Mouse (Mus musculus): Measurements from ENCODE around the gene Zfp472.

The Zfp472 gene

DNA sequence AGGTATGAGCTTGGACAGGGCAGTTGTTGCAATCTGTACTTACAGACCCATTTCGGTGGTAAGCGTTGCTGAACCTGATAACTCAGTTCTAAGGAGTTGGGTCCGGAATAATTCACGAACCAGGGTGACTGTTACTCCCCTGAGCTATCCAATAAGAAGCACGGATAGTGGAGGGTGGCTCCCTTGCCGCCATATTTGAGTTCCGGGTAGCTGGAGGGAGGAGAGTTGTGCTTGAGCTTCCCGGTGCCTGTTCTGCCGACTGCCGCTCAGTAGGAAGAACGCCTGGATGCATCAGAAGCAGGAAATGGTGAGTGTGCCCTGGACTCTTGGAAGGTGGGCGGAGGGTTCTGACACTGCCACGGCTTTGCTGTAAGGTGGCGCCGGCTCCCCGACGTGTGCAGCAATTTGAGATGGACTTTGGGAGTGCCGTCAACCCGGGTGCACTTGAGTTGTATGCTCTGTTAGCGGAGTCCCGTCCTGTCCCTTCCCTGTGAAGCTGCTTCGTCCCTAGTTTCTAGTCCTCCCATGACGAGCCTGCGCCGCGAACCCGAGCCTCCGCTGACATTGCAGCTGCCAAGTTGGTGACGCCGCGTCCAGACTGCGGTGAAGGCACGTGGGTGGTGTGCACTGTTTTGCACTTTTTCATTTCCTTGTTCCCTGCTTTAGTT, at the start of gene Zfp472:
TSS of gene Zfp472 (plus strand) at position 192 of the 668 bp plus-strand sequence.
- peak; percentile 94 for DNase-seq (ENCODE audit: low spot score)

- no peak for DNase-seq (ENCODE audit: low spot score)
These were observed 49.5 kb upstream of the Zfp472 start for GRCm38 (mm10) chr17:32916075-32916474.

DNA sequence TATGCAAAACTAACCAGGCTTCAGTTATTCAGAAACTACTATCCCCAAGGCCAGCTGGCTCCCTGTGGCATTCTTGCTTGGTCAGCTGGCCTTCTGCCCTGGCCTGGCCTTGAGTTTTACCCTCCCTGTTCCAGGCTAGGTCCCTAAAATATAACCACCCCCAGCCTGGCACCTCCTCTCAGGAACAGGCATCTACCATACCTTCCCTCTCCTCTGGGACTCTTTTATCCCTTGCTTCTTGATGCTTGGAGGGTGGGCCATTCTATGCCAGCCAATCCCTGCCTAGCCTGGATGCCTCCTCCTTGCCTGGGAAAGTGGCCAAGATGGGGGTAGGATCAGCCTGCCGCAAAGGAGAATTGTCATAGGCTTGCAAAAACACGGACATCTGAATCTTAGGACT, 48.5 kb upstream of the Zfp472 start, which contains the start of gene Cyp4f14:
TSS of gene Cyp4f14 (minus strand) at position 212 of the 400 bp plus-strand sequence.
- no peak for DNase-seq (ENCODE audit: low spot score)

DNA sequence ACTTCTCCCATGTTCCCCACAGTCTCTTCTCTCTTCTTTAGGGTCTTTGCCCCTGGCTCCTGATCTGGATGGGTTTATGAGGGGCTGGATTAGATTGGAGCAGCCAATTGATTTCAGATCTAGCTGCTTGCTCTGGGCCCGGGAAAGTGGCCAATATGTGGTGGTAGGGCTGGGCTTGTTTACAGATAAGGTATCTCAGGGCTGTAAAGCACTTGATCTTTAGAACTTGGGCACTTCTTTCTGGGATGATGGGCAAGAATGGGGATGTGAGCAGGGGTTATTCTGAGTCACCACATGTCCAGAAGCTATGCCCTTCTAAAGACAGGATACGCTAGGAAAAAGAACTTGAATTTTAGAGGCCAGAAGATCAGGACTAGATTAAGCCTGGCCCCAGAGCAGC, 46.5 kb upstream of the Zfp472 start:
- no peak for DNase-seq (ENCODE audit: low spot score)

GRCm38 (mm10) chr17:32923681-32924080, 41.9 kb upstream of the Zfp472 start:
- DNase-seq (ENCODE audit: low spot score), result no peak

DNA sequence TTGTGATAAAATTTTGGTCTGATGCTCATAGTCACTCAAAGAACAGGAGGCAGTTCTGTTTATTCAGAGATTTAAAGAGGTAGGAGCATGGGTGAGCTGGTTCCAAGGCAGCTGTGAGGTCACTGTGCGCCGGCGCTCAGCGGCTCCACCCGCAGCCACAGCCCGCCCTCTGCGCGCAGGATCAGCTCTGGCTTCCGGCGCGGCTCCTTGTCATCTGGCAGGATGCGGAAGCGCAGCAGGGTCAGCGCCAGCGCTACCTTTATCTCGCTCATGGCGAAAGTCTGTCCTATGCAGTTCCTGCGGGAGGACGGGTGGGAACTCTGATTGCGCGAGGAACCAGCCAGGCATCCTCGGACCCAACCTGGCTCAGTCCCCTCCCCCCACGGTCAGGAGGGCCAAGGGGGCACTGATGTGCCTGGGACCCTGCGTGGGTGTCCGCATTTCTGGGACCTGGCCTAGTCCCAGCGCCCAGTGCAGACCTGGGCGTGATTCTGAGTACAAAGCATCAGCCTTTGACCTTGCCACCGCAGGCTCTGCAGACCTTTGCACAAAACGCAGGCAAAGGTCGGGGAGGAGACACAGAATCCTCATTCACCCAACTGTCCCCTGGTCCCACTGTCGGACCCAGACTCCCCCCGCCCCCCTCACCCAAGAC, 40.8 kb upstream of the Zfp472 start:
- peak; percentile 65 for DNase-seq (ENCODE audit: low spot score)

GRCm38 (mm10) chr17:32927803-32928202, 37.8 kb upstream of the Zfp472 start:
- DNase-seq (ENCODE audit: low spot score), result no peak

DNA sequence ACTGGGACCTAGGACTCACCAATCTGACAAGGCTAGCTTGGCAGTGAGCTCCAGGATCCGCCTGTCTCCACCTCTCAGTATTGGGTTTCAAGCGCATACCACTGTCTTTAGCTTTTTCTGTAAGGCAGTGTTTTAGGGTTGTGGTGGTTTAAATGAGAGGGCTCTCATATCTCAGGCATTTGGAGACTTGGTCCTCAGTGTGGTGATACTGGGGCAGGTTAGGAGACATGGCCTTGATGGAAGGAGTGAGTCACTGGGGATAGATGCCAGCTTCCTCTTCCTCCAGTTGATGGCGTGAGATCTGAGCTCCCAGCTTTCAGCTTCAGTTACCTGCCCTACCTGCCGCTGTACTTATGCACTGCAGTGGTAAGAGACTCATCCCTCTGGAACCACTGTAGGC, 25.8 kb upstream of the Zfp472 start:
- no peak for DNase-seq (ENCODE audit: low spot score)

DNA sequence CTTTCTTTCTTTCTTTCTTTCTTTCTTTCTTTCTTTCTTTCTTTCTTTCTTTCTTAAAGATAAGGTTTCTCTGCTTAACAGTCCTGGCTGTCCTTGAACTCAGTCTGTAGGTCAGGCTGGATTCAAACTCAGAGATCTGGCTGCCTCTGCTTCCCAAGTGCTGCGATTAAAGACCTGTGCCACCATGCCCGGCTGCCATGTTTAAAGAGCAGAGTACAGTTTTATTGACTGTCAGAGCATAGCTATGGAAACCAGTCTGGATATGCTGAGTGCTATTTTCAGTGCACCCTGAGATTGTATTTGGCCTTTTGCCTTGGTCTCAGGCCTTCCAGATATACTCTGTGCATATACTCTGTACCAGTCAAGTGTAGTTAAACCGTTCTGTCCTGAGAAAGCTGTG, 22.0 kb upstream of the Zfp472 start:
- no peak for DNase-seq (ENCODE audit: low spot score)

DNA sequence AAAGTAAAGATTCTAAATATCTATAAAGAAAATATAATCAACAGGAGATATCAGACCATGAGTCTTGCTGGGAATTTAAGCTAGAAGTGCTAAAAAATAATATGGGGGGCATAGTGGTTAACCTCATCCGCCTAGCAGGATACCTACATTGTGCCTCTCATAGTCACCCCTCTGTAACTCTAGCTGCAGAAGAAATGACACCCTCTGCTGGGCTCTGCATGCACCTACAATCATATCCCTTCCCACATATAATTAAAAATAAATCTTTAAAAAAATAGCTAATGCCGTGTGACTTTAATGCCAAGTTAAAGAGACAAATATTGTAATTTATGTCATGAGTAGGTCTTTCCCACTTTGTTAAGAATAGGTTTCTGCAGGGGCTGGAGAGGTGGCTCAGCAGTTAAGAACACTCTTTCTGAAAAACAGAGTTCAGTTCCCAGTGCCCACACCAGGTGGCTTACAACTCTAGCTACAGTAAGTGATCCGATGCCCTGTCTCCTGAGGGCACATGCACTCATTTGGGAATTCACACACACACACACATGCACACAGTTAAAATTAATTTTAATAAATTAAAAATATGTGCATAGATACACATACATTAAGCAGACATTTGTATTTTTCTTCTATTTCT, 21.1 kb upstream of the Zfp472 start:
- no peak for DNase-seq (ENCODE audit: low spot score)

- DNase-seq (ENCODE audit: low spot score), result no peak
These were observed 18.9 kb upstream of the Zfp472 start for GRCm38 (mm10) chr17:32946716-32947115.

GRCm38 (mm10) chr17:32947215-32947914, 18.2 kb upstream of the Zfp472 start, which contains the start of gene Cyp4f13:
Gene Cyp4f13 (minus strand): TSS chr17:32947402.
- peak; percentile 95 for DNase-seq (ENCODE audit: low spot score)

GRCm38 (mm10) chr17:32950136-32950535, 15.5 kb upstream of the Zfp472 start:
- no peak for DNase-seq (ENCODE audit: low spot score)

DNA sequence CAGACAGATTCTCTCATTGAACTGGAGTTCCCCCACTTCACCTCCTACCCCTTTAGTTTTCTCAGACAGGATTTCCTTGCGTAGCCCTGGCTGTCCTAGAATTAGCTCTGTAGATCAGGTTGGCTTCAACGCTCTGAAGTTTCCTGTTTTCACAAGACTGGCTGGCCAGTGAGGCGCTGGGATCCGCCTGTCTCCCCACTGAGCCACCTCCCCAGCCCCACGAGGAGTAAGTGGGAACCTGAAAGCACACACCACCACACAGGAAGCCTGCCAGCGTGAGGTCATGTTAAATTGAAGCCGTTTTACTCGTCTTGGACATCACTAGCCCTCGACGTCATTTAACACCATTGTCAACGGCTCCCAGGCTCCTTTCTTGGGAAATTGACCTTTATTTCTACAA, 14.6 kb upstream of the Zfp472 start:
- no peak for DNase-seq (ENCODE audit: low spot score)

DNA sequence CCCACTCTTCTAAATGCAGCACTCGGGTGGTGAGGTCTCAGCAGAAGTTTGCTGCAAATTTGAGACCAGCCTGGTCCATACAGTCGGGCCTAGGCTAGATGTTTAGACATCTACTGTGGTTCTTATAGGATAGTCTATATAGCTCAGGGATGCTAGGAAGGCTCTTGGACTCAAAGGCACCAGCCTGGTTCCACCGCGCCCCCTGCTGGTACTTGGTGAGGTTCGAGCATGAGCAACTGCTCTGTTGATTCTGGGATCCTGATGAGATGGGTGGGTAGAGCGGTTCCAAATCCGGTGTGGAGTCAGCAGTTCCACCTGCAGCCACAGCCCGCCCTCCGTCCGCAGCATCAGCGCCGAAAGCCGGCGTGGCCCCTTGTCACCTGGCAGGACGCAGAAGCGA, 14.2 kb upstream of the Zfp472 start:
- peak; percentile 91 for DNase-seq (ENCODE audit: low spot score)

- no peak for DNase-seq (ENCODE audit: low spot score)
These were observed 376 bp upstream of the Zfp472 start for GRCm38 (mm10) chr17:32965253-32965622.

DNA sequence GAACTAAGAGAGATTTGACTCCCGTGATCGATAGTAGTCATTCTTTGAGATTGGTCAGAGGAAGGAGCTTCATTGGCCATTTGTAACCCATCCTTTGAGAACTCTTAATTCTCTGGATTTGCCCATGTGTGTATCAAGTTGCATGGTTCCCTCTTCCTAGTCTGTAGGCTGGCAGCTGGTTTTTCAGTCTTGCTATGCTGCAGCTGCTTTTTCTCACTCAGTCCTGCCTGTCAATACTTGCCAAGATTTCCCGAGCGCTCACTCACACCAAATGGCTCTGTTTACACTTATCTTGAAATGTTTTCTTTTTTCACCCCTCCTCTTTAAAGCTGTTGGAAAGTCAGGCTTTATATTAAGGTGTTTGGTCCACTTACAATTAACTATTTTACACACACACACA, 15.7 kb downstream of the Zfp472 start:
- DNase-seq (ENCODE audit: low spot score), result no peak

DNA sequence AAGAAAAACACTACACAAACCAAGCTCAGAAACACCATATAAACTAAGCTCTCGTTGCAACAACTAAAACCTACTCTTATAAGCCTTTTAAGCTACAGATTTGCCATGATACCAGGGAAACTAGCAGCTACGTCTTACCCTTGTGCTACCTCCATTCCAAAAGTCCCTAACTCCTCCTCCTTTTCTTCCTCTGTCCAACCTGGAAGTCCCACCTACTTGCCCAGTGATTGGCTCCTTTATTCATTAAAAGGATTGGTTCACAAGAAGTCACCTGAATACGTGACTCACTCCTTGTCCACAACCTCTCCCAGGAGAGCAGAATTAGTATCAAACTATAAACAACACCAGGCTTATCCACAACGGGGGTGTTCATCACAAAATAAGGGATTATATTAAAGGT, 20.7 kb downstream of the Zfp472 start:
- DNase-seq (ENCODE audit: low spot score), result no peak

- no peak for DNase-seq (ENCODE audit: low spot score)
These were observed 26.5 kb downstream of the Zfp472 start for GRCm38 (mm10) chr17:32991965-32992698.

DNA sequence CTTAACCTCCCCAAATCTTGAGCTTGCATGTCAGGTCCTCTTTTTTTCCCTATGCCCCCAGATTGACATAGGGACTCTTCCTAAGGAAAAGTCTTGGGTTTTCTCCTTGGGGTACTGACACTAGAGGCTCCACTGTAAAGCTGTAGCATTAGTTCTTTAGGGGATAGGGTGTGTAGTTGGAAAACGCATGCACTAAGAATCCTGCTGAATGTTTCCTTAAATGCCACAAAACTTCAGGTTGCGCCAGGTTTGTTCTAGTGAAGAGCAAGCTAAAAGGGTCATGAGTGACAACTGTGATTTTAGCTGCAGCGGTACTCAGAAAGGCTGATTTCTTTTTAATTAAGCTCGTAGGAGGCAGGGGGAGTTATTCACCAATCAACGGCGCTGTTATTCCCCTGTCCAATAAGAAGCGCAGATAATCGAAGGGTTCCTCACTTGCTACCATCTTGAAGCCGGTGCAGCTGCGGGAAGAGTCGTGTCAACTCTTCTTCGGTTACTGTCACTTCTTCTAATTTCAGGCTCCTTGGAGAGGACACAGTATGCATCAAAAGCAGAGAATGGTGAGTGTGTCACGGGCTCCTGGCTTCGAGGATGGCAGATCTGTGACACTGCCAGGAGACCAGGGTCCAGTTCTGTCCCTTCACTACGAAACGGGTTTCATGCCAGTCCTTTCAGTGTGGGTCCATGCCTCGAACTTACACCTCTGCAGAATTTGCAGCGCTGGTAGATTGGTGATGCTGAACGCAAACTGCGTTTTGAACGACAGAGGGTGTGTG, 27.3 kb downstream of the Zfp472 start, which contains the start of gene Zfp952:
TSS of gene Zfp952 (plus strand) at position 431 of the 776 bp plus-strand sequence.
- DNase-seq (ENCODE audit: low spot score), result peak; percentile 94

GRCm38 (mm10) chr17:32998492-32998891, 32.9 kb downstream of the Zfp472 start:
- DNase-seq (ENCODE audit: low spot score), result no peak
